Mouse (Mus musculus) bone marrow macrophage, adult 2 months (primary cell): ENCODE measurements around the gene Nop2.

Source experiments
- CTCF ChIP-seq: IDR thresholded peaks from 2 replicates; pipeline ENCODE4 v1.5.1; 2012; ENCODE audit warnings: low read depth, mild to moderate bottlenecking, low read length, moderate library complexity
- POLR2A ChIP-seq: IDR thresholded peaks from 2 replicates; pipeline ENCODE4 v1.6.1; 2012; ENCODE audit warnings: mild to moderate bottlenecking, low read depth, low read length, borderline replicate concordance

DNA sequence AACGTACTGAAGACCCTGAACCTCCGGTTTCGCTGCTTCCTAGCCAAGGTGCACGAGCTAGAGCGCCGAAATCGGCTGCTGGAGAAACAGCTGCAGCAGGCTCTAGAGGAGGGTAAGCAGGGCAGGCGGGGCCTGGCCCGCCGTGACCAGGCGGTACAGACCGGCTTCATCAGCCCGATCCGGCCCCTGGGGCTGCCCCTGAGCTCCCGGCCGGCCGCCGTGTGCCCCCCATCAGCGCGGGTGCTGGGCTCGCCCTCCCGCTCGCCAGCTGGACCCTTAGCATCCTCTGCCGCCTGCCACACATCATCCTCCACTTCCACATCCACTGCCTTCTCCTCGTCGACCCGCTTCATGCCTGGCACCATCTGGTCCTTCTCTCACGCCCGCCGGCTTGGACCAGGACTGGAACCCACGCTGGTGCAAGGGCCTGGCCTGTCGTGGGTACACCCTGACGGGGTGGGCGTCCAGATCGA lies 13.8 kb downstream of the Nop2 start:
- TF ChIP-seq CTCF (no peak), POLR2A (no peak)
